Comparison of ENCODE assay signal across 10 mouse cellular contexts in the genomic region with DNA sequence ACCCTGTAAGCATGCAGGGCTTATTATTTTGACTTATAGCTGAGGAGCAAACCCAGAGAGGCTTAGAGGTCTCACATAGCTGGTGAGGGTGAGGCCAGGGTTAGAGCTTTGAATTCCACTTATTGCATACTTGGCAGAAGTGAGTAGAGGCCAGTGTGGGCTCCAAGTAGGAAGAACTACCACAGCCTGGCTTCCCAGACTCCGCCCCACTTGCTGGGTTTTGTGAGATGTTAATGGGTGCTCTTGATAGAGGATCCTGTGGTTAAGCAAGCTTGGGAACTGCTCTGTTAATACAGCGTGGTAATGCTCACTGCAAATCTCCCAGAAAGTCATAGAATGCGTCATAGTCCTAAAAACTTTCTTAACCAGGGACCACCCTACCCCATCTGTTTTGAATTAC. TPM values are rescaled to one million over a fixed set of nuclear protein-coding genes. Genes with fewer than 3 reads are reported as not detected.
A peak's percentile ranks its signal among the peaks of the same experiment; 100 is the strongest.
DNase-seq lines count a peak whose midpoint lies in the region; ATAC-seq and TF ChIP-seq lines count a peak whose summit lies in the region.
"Had no signal": no experiment of that assay in that cellular context is flagged by ENCODE, and none has a peak within 500 bp of the region (broad histone marks: within the 10 kb centered on the region; RNA-seq: fewer than 3 reads in every experiment).

No protein-coding gene starts in this region.

- no peaks in the 10 kb centered on the region for H3K36me3 ChIP-seq in heart, embryonic 11.5 days (ENCODE audit: control insufficient read depth, insufficient read depth, low read length)
- H3K36me3 ChIP-seq in MEL (ENCODE audit: control insufficient read depth in 1 of 2, insufficient read depth in 2 of 2, low read length in 2 of 2) = peaks cover 0 to 15% of the 10 kb centered on the region in 2 experiments; a peak in 2 of 4 replicates
- H3K36me3 ChIP-seq in intestine, embryonic 16.5 days (ENCODE audit: control insufficient read depth, insufficient read depth, low read length) = no peaks in the 10 kb centered on the region
- no peaks in the 10 kb centered on the region for H3K36me3 ChIP-seq in lung, embryonic 16.5 days (ENCODE audit: control insufficient read depth, insufficient read depth, low read length)

- H3K79me2 ChIP-seq in MEL (ENCODE audit: control insufficient read depth, insufficient read depth, low read length, poor library complexity) = no peaks in the 10 kb centered on the region; the same call in 1 of the 2 replicates

- TF ChIP-seq RAD21 in MEL (IDR thresholded peaks at IDR 0.05; ENCODE audit: low read depth, low read length) = no peak

- TF ChIP-seq POLR2A in MEL (IDR thresholded peaks at IDR 0.05; ENCODE audit: control insufficient read depth in 1 of 2, insufficient read depth in 1 of 2, low read depth in 1 of 2, low read length in 2 of 2, poor library complexity in 1 of 2) = no peak

- peak overlapping the region; percentile 86; the same call in 1 of the 2 replicates for H3K4me2 ChIP-seq in heart, embryonic 11.5 days
- H3K4me2 ChIP-seq in intestine, embryonic 16.5 days (ENCODE audit: low read depth, low read length) = peak overlapping the region; percentile 19; the same call in 1 of the 2 replicates
- peak overlapping the region; percentile 81 for H3K4me2 ChIP-seq in lung, embryonic 16.5 days (ENCODE audit: low read depth, low read length)

- no peak for TF ChIP-seq CTCF in MEL (IDR thresholded peaks at IDR 0.05 in 2 of 3, conservative IDR thresholded peaks at IDR 0.05 in 1 of 3; ENCODE audit: control insufficient read depth in 1 of 3, insufficient read depth in 1 of 3, low read depth in 2 of 3, low read length in 3 of 3, poor library complexity in 1 of 3, severe bottlenecking in 1 of 3)

- 81% methylated on average over 3 of the region's 3 CpGs for WGBS in heart, embryonic 11.5 days (ENCODE audit: insufficient replicate concordance)
- 88% methylated on average over 3 of the region's 3 CpGs for WGBS in intestine, embryonic 16.5 days
- WGBS in lung, embryonic 16.5 days = 78% methylated on average over 3 of the region's 3 CpGs

- H3K4me3 ChIP-seq in heart, embryonic 11.5 days (ENCODE audit: low read depth, low read length) = no peak overlapping the region
- no peak overlapping the region for H3K4me3 ChIP-seq in MEL (ENCODE audit: control insufficient read depth in 1 of 2, insufficient read depth in 1 of 2, low read depth in 2 of 2, low read length in 2 of 2)
- peak overlapping the region; percentile 76; the same call in 1 of the 2 replicates for H3K4me3 ChIP-seq in intestine, embryonic 16.5 days (ENCODE audit: low read length)
- peak overlapping the region; percentile 82; the same call in 1 of the 2 replicates for H3K4me3 ChIP-seq in lung, embryonic 16.5 days (ENCODE audit: low read length)

- no peak for TF ChIP-seq EP300 in MEL (IDR thresholded peaks at IDR 0.05; ENCODE audit: low read depth in 1 of 2, low read length in 2 of 2)

- H3K4me1 ChIP-seq in heart, embryonic 11.5 days (ENCODE audit: control insufficient read depth, insufficient read depth, low read length) = peaks cover 8% of the 10 kb centered on the region; the same call in 1 of the 2 replicates
- H3K4me1 ChIP-seq in MEL (ENCODE audit: control insufficient read depth in 1 of 2, insufficient read depth in 2 of 2, low read length in 2 of 2) = peaks cover 0 to 22% of the 10 kb centered on the region in 2 experiments; a peak in 3 of 4 replicates
- peaks cover 39% of the 10 kb centered on the region for H3K4me1 ChIP-seq in intestine, embryonic 16.5 days (ENCODE audit: control insufficient read depth, insufficient read depth, low read length)
- peaks cover 23% of the 10 kb centered on the region for H3K4me1 ChIP-seq in lung, embryonic 16.5 days (replicated peaks; ENCODE audit: control insufficient read depth, insufficient read depth, low read length)

- no peak overlapping the region for H3K27ac ChIP-seq in heart, embryonic 11.5 days (ENCODE audit: low read depth, low read length)
- H3K27ac ChIP-seq in MEL (ENCODE audit: control insufficient read depth, low read depth, low read length) = peak overlapping the region; percentile 22; the same call in 1 of the 2 replicates
- H3K27ac ChIP-seq in intestine, embryonic 16.5 days (ENCODE audit: low read length) = no peak overlapping the region
- peak overlapping the region; percentile 95 for H3K27ac ChIP-seq in lung, embryonic 16.5 days (ENCODE audit: low read length)

- H3K9ac ChIP-seq in heart, embryonic 11.5 days (ENCODE audit: low read depth, low read length) = no peak overlapping the region
- peak overlapping the region; percentile 9; the same call in 1 of the 2 replicates for H3K9ac ChIP-seq in MEL (ENCODE audit: control insufficient read depth, low read depth, low read length, poor library complexity, severe bottlenecking)
- H3K9ac ChIP-seq in intestine, embryonic 16.5 days (ENCODE audit: low read depth, low read length) = 0 out of 2 replicates have a peak overlapping the region, but pooled peaks have one; percentile 23
- no peak overlapping the region for H3K9ac ChIP-seq in lung, embryonic 16.5 days (ENCODE audit: low read length)

- ATAC-seq in heart, embryonic 11.5 days (replicated peaks; ENCODE audit: insufficient number of reproducible peaks, low FRiP score, low TSS enrichment) = no peak
- ATAC-seq in intestine, embryonic 16.5 days = no peak
- peak; percentile 23; the same call in 1 of the 2 replicates for ATAC-seq in lung, embryonic 16.5 days (ENCODE audit: low read depth)

- no peaks in the 10 kb centered on the region for H3K9me3 ChIP-seq in heart, embryonic 11.5 days (replicated peaks; ENCODE audit: control insufficient read depth, low read length)
- no peaks in the 10 kb centered on the region for H3K9me3 ChIP-seq in MEL (replicated peaks; ENCODE audit: insufficient read depth, low read length)
- no peaks in the 10 kb centered on the region for H3K9me3 ChIP-seq in intestine, embryonic 16.5 days (ENCODE audit: control insufficient read depth, low read length)
- no peaks in the 10 kb centered on the region for H3K9me3 ChIP-seq in lung, embryonic 16.5 days (ENCODE audit: control insufficient read depth, low read length)

- no peak for DNase-seq in heart, adult 18-20 months
- DNase-seq in MEL (ENCODE audit: low read depth, low spot score) = peak; percentile 66
- DNase-seq in right cerebral cortex, adult 2 months (ENCODE audit: low spot score in 2 of 2) = no peak
- DNase-seq in urinary bladder, postnatal 10 days (ENCODE audit: low spot score) = no peak
- DNase-seq in layer of hippocampus, adult 11-12 months (ENCODE audit: low spot score) = no peak

- H3K27me3 ChIP-seq in heart, embryonic 11.5 days (ENCODE audit: control insufficient read depth, insufficient read depth, low read length) = no peaks in the 10 kb centered on the region
- no peaks in the 10 kb centered on the region for H3K27me3 ChIP-seq in MEL (ENCODE audit: control insufficient read depth in 1 of 2, insufficient read depth in 2 of 2, low read length in 2 of 2)
- no peaks in the 10 kb centered on the region for H3K27me3 ChIP-seq in intestine, embryonic 16.5 days (replicated peaks; ENCODE audit: control insufficient read depth, insufficient read depth, low read length)
- no peaks in the 10 kb centered on the region for H3K27me3 ChIP-seq in lung, embryonic 16.5 days (ENCODE audit: control insufficient read depth, insufficient read depth, low read depth, low read length)

TF ChIP-seq in MEL, 35 proteins besides CTCF, POLR2A, EP300 and RAD21:
- TF ChIP-seq TCF12 (IDR thresholded peaks at IDR 0.05; ENCODE audit: low read depth, low read length) (no peak), ELF1 (IDR thresholded peaks at IDR 0.05; ENCODE audit: low read depth, low read length) (peak; percentile 12; the same call in 1 of the 2 replicates)

RNA-seq across cellular contexts. Expression of a gene that starts 6.6 kb away (rescaled TPM):
- 58.0 and 65.2 TPM in 2 replicates for polyA plus RNA-seq in heart, embryonic 11.5 days (2014; fragmentation: Nextera tagmentation; extraction: Ambion mirVana)
- total RNA-seq in heart, adult 18-20 months (2021) = 10 to 100 TPM; 31.3 to 40.1 TPM
- 24.3 and 27.3 TPM in 2 replicates for total RNA-seq in MEL (2012; rRNA removed)
- polyA plus RNA-seq in MEL (2012; ENCODE audit: insufficient read depth in 1 of 2, insufficient read length in 2 of 2, low read depth in 1 of 2, low replicate concordance in 2 of 2, missing spikeins in 1 of 2) = 10 to 100 TPM in 1 of 2 experiments, not detected in 1; 49.8 TPM
- polyA plus RNA-seq in intestine, embryonic 16.5 days (2015; fragmentation: Nextera tagmentation; extraction: Ambion mirVana) = 81.6 and 81.7 TPM in 2 replicates
- 77.9 and 81.2 TPM in 2 replicates for polyA plus RNA-seq in lung, embryonic 16.5 days (2015; fragmentation: Nextera tagmentation; extraction: Ambion mirVana)

RNA-seq across cellular contexts. Expression of a gene that starts 30.2 kb away (rescaled TPM):
- 0.07 and 0.20 TPM in 2 replicates for polyA plus RNA-seq in heart, embryonic 11.5 days (2014; fragmentation: Nextera tagmentation; extraction: Ambion mirVana)
- not detected for total RNA-seq in heart, adult 18-20 months (2021)
- not detected in 2 replicates for total RNA-seq in MEL (2012; rRNA removed)
- polyA plus RNA-seq in MEL (2012; ENCODE audit: insufficient read depth in 1 of 2, insufficient read length in 2 of 2, low read depth in 1 of 2, low replicate concordance in 2 of 2, missing spikeins in 1 of 2) = not detected
- polyA plus RNA-seq in intestine, embryonic 16.5 days (2015; fragmentation: Nextera tagmentation; extraction: Ambion mirVana) = 0.22 and 0.34 TPM in 2 replicates
- polyA plus RNA-seq in lung, embryonic 16.5 days (2015; fragmentation: Nextera tagmentation; extraction: Ambion mirVana) = 0.34 and 0.40 TPM in 2 replicates
- total RNA-seq: heart, postnatal 25 days; monocyte, adult 5-6 weeks had no signal

Comparison
In these comparisons a context has a peak if more than half of its experiments do, and no peak if none do; other contexts are left out.
1. H3K27ac ChIP-seq: peak in MEL (single experiment) and lung, embryonic 16.5 days (single experiment); none in heart, embryonic 11.5 days (single experiment) and intestine, embryonic 16.5 days (single experiment).
2. H3K4me2 ChIP-seq: peak in every context shown above with its lines; median percentile 86 in heart, embryonic 11.5 days; 81 in lung, embryonic 16.5 days; 19 in intestine, embryonic 16.5 days.
3. H3K4me3 ChIP-seq: peak in intestine, embryonic 16.5 days (single experiment) and lung, embryonic 16.5 days (single experiment); none in heart, embryonic 11.5 days (single experiment) and MEL (0 of 2).
4. H3K9ac ChIP-seq: peak in MEL (single experiment) and intestine, embryonic 16.5 days (single experiment); none in heart, embryonic 11.5 days (single experiment) and lung, embryonic 16.5 days (single experiment).